Mouse (Mus musculus) c-Kit-positive CD71-negative TER-119-negative erythroid progenitor cells, embryonic 14.5 days (primary cell): ENCODE results near the gene Hes1.
"Not testable (repeated sequence)": the region's sequence is repeated elsewhere in the genome, so short reads cannot be mapped to it uniquely, and the experiment has no call there.

Experiments used
- DNase-seq: peaks from one replicate; pipeline ENCODE4 v3.0.0-alpha.2; 2013; ENCODE audit warnings: low read depth

Hes1 gene

DNA sequence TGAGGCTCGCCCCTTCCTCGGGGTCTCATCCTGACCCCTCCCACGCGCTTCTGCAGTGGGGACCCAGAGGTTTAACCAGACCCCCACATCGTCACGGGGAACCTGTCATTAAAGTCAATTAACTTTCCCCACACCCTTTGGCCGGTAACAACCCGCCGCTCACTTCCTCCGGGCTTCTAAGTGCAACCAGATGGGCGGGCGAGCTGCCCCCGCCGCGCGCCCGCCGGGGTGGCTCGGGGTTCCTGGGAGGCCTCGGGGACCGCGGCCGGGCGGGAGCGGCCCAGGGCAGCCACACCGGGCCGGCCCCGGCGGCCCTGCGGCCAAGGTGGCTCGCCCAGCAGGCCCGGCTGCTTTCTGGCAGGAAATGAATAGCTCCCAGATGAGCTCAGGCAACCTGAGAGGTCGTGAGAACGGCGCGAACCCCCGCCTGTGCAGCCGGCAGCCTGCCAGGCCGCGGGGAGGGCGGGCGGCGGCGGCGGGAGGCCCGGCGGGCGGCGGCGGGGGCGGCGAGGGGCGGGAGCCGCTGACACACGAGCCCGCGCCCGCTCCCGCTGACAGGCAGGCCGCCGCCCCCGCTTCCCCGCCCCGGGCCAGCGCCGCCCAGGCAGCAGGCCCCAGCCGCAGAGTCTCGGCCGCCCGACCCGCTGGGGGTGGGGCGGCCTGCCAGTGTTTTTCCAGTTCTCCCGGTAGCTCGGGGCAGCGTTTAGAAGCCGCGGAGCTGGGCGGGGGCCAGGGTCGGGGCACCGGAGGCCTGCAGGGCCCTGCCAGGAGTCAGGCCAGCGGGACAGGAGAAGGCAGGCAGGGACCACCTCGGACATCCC is 6.0 kb downstream of the Hes1 start:
- DNase-seq, result no peak

- no peak for DNase-seq
Measured at GRCm38 (mm10) chr16:30070771-30071191, 6.6 kb downstream of the Hes1 start.

- no peak for DNase-seq
Measured at GRCm38 (mm10) chr16:30073317-30073716, 9.1 kb downstream of the Hes1 start.

GRCm38 (mm10) chr16:30081498-30081897 is 17.3 kb downstream of the Hes1 start:
- no peak for DNase-seq

DNA sequence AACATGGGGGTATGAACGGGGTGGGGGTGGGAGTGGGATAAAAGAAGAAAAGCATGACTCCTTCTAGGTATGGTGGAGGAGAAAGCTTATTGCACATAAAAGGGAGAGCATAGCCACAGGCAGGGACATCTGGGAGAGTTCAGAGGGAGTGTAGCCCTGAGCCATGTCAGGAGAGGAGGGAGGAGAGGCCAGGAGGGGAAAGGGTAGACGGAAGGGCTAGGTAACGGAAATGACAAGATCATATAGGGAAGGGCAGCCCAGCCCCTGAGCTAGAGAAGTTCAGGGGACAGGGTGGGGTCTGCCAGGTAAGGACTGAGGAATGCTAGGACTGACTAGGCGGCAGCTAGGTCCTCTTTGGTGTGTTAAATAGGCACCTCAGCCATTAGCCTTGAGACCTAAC is 17.8 kb downstream of the Hes1 start:
- DNase-seq, result no peak

- DNase-seq, result no peak
Measured at GRCm38 (mm10) chr16:30082965-30083364, 18.8 kb downstream of the Hes1 start.

GRCm38 (mm10) chr16:30083536-30083935 is 19.4 kb downstream of the Hes1 start:
- no peak for DNase-seq

DNA sequence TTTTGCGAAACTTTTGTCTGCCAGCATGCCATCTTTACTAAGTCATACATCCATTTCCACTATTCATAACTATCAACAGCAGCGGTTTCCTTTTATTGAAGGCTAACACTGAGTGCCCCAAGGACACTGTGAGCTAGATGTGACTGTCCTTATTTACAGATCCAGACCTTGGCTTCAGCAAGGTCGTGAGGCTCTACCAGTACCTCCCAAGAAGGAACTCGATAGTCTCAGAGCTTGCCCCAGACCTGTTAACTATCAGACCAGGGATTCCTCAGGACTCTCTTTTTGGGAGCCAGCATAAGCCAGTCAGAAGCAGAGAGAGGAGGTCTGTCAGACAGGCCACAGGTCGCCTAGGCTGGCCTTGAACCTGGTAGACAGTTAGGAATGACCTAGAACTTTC is 24.5 kb downstream of the Hes1 start:
- DNase-seq, result no peak

GRCm38 (mm10) chr16:30090200-30090865 is 26.1 kb downstream of the Hes1 start:
- no peak for DNase-seq

- no peak for DNase-seq
Measured at GRCm38 (mm10) chr16:30096050-30096449, 31.9 kb downstream of the Hes1 start.

- no peak for DNase-seq
Measured at GRCm38 (mm10) chr16:30096475-30096874, 32.3 kb downstream of the Hes1 start.

DNA sequence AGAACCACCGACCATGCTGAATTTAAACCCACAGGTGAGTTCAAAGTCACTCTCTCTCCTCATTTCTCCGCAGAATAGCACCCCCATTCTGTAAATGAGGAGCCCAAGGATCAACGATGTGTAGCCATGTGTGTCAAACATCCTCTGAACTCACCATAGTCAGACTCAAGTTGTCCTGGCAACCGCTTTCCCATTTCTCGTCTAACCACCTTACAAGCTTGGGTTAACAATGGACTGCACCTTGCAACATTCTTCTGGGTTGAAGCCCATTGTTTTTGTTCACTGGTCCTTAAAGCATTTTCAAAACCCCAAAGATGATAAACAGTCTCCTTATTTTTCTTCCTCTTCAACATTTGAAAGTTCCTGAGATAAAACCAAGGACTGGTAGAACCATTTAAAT is 34.9 kb downstream of the Hes1 start:
- no peak for DNase-seq

- DNase-seq, result no peak
Measured at GRCm38 (mm10) chr16:30102149-30102915, 38.1 kb downstream of the Hes1 start.

GRCm38 (mm10) chr16:30102982-30103381 is 38.8 kb downstream of the Hes1 start:
- no peak for DNase-seq

GRCm38 (mm10) chr16:30103495-30103894 is 39.3 kb downstream of the Hes1 start:
- no peak for DNase-seq

DNA sequence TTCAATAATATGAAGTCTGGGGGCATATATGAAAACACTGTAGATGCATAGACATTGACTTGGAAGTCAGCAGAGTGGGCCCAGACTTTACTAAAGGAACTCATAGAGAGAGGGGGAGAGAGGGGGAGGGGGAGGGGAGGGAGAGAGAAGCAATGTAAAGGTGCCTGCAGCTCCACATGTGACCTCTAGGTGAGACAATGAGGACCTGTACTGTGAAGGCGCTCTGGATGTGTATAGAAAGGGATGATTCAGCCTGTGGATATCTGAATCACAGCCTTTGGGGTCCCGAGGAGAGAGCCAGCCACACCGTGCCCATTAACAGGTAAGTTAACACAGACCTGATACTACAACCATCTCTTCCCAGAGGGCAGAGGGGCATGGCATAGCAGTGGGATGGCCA is 40.2 kb downstream of the Hes1 start:
- no peak for DNase-seq

DNA sequence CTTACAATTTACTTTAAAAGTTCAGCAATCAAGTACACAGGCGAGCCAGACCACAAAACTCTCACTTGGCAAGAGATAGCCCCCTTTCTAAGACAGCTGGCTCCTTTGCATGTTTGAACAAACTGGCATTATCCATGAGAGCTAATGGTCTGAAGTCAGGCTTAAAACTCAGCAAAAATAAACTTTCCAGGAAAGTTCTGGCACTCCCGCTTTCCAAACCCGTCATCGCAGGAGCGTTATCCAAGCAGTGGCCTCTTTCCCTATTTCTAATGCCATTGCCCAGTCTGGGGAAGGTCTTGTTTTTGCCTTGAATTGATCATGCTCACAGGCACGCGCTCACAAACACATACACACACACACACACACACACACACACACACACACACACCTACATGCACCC is 41.3 kb downstream of the Hes1 start:
- no peak for DNase-seq

GRCm38 (mm10) chr16:30108167-30108566 is 44.0 kb downstream of the Hes1 start:
- not testable (repeated sequence) for DNase-seq

DNA sequence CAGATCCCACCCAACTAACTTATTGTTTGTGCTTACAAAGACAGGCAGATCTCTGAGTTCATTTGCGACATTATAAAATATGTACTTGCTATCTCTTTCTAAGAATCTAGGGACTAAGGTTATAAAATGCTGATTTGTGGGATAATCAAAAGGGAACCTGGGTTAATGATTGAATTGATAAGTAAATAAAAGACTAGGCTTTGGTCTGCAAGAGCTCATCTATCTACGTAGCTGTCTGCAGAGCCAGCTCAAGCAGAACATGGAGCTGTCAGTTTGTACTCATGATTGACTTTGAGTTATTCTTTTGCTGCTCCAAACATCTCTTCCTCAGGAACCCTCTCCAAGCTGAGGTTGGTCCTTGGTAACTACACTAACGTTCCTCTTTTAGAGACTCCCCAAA is 46.3 kb downstream of the Hes1 start:
- no peak for DNase-seq

DNA sequence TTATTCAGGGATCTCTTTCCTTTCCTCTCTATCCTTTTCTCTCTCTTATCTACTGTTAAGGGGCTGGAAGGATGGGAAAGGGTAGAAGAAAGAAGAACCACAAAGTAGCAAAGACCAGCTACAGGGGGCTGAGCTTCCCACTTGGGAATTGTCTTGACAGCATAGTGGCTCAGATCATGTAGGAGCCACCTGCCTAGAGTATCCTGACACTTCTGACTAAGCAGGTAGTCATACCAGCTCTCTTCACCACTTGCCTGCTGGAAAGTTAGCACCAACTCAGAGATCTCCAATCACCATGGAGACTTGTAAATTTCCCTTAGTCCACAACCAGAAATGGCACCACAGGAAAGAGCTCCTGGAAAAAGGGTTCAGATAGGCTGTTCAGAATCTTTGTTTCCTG is 46.9 kb downstream of the Hes1 start:
- no peak for DNase-seq

- DNase-seq, result no peak
Measured at GRCm38 (mm10) chr16:30111566-30111965, 47.4 kb downstream of the Hes1 start.

DNA sequence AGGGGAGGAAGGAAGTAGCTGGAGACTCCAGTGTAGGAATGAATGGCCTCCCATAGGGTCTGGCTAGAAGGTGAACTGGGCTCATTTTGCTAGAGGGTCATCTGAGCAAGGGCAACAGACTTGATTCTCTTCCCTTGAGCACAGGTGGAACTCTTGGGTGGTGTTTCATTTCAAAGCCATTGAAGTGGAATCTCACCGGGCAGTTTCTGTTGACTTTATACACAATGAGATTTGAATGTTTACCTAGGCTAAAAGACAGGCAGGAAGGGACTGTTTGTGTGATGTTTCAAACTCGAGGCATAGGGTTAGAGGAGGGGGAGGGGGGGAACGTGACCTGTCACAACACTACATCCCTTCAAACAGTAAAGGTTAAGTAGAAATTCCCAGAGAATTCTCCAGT is 49.0 kb downstream of the Hes1 start:
- no peak for DNase-seq

GRCm38 (mm10) chr16:30113800-30114199 is 49.6 kb downstream of the Hes1 start:
- DNase-seq, result no peak
